Mouse (Mus musculus): ENCODE data around the gene Spi1. TPM values are rescaled to one million over a fixed set of nuclear protein-coding genes. Genes with fewer than 3 reads are reported as not detected.

Spi1 gene
- polyA plus RNA-seq, 1 experiment from 2014 or later = 16.8 TPM

GRCm38 (mm10) chr2:91084179-91084820 is 2.1 kb downstream of the Spi1 start:
- peak overlapping the region; percentile 69; the same call in 1 of the 2 replicates for H3K27ac ChIP-seq
- H3K9me3 ChIP-seq (replicated peaks) = no peaks in the 10 kb centered on the region
- H3K27me3 ChIP-seq (replicated peaks) = no peaks in the 10 kb centered on the region
- no peak for ATAC-seq
- H3K4me3 ChIP-seq = no peak overlapping the region
- peaks cover 44% of the 10 kb centered on the region for H3K4me1 ChIP-seq
- no peak overlapping the region for H3K9ac ChIP-seq
- no peaks in the 10 kb centered on the region for H3K36me3 ChIP-seq
- 58% methylated on average over 15 of the region's 15 CpGs for WGBS (ENCODE audit: insufficient replicate concordance)
- peak overlapping the region; percentile 25; the same call in 1 of the 2 replicates for H3K4me2 ChIP-seq

- H3K36me3 ChIP-seq = no peaks in the 10 kb centered on the region
- H3K4me2 ChIP-seq = no peak overlapping the region
- WGBS (ENCODE audit: insufficient replicate concordance) = 70% methylated on average over 14 of the region's 14 CpGs
- no peak for ATAC-seq
- no peak overlapping the region for H3K27ac ChIP-seq
- peaks cover 50% of the 10 kb centered on the region for H3K4me1 ChIP-seq
- H3K9ac ChIP-seq = no peak overlapping the region
- no peaks in the 10 kb centered on the region for H3K9me3 ChIP-seq (replicated peaks)
- H3K27me3 ChIP-seq (replicated peaks) = no peaks in the 10 kb centered on the region
- H3K4me3 ChIP-seq = no peak overlapping the region
Measured at GRCm38 (mm10) chr2:91085494-91086391, 3.6 kb downstream of the Spi1 start.

- Histone ChIP-seq H3K4me3 (no peak overlapping the region), H3K4me2 (no peak overlapping the region), H3K9me3 (replicated peaks) (no peaks in the 10 kb centered on the region), H3K27ac (no peak overlapping the region), H3K36me3 (no peaks in the 10 kb centered on the region), H3K9ac (no peak overlapping the region), H3K4me1 (peaks cover 50% of the 10 kb centered on the region), H3K27me3 (replicated peaks) (no peaks in the 10 kb centered on the region)
- WGBS (ENCODE audit: insufficient replicate concordance) = 64% methylated on average over 9 of the region's 9 CpGs
- no peak for ATAC-seq
Measured at GRCm38 (mm10) chr2:91086392-91087237, 4.4 kb downstream of the Spi1 start.

- Histone ChIP-seq H3K4me3 (no peak overlapping the region), H3K4me1 (peaks cover 49% of the 10 kb centered on the region), H3K27ac (no peak overlapping the region), H3K4me2 (no peak overlapping the region), H3K27me3 (replicated peaks) (no peaks in the 10 kb centered on the region), H3K9me3 (replicated peaks) (no peaks in the 10 kb centered on the region), H3K9ac (no peak overlapping the region), H3K36me3 (no peaks in the 10 kb centered on the region)
- no peak for ATAC-seq
- 58% methylated on average over 9 of the region's 9 CpGs for WGBS (ENCODE audit: insufficient replicate concordance)
Measured at GRCm38 (mm10) chr2:91087453-91087852, 5.3 kb downstream of the Spi1 start.

GRCm38 (mm10) chr2:91088987-91089386 is 6.8 kb downstream of the Spi1 start:
- no peak overlapping the region for H3K4me3 ChIP-seq
- H3K9ac ChIP-seq = no peak overlapping the region
- peak; percentile 48; the same call in 1 of the 2 replicates for ATAC-seq
- no peaks in the 10 kb centered on the region for H3K36me3 ChIP-seq
- H3K4me1 ChIP-seq = peaks cover 36% of the 10 kb centered on the region
- 37% methylated on average over 9 of the region's 9 CpGs for WGBS (ENCODE audit: insufficient replicate concordance)
- H3K27ac ChIP-seq = peak overlapping the region; percentile 27; the same call in 1 of the 2 replicates
- H3K4me2 ChIP-seq = no peak overlapping the region
- H3K9me3 ChIP-seq (replicated peaks) = no peaks in the 10 kb centered on the region
- H3K27me3 ChIP-seq (replicated peaks) = no peaks in the 10 kb centered on the region

GRCm38 (mm10) chr2:91090208-91090607 is 8.0 kb downstream of the Spi1 start:
- Histone ChIP-seq H3K4me2 (no peak overlapping the region), H3K27me3 (replicated peaks) (peaks cover 7% of the 10 kb centered on the region), H3K4me3 (no peak overlapping the region), H3K9me3 (replicated peaks) (no peaks in the 10 kb centered on the region), H3K36me3 (no peaks in the 10 kb centered on the region), H3K27ac (no peak overlapping the region), H3K9ac (no peak overlapping the region), H3K4me1 (peaks cover 24% of the 10 kb centered on the region)
- WGBS (ENCODE audit: insufficient replicate concordance) = 67% methylated on average over 6 of the region's 6 CpGs
- no peak for ATAC-seq

GRCm38 (mm10) chr2:91090827-91091226 is 8.6 kb downstream of the Spi1 start:
- peaks cover 25% of the 10 kb centered on the region for H3K4me1 ChIP-seq
- WGBS (ENCODE audit: insufficient replicate concordance) = 70% methylated on average over 6 of the region's 6 CpGs

GRCm38 (mm10) chr2:91096524-91096923 is 14.3 kb downstream of the Spi1 start:
- peak; percentile 77 for ATAC-seq
- Histone ChIP-seq H3K9me3 (replicated peaks) (no peaks in the 10 kb centered on the region), H3K9ac (peak overlapping the region; percentile 55), H3K27me3 (replicated peaks) (peaks cover 8% of the 10 kb centered on the region), H3K4me1 (peaks cover 45% of the 10 kb centered on the region), H3K27ac (peak overlapping the region; percentile 67; the same call in 1 of the 2 replicates), H3K36me3 (no peaks in the 10 kb centered on the region), H3K4me2 (peak overlapping the region; percentile 56), H3K4me3 (peak overlapping the region; percentile 44)
- 14% methylated on average over 14 of the region's 14 CpGs for WGBS (ENCODE audit: insufficient replicate concordance)

More at GRCm38 (mm10) chr2:91090827-91091226, 8.6 kb downstream of the Spi1 start:
- ATAC-seq = no peak
- Histone ChIP-seq H3K9me3 (replicated peaks) (no peaks in the 10 kb centered on the region), H3K36me3 (no peaks in the 10 kb centered on the region), H3K4me3 (no peak overlapping the region), H3K27me3 (replicated peaks) (peaks cover 8% of the 10 kb centered on the region), H3K4me2 (no peak overlapping the region), H3K9ac (no peak overlapping the region), H3K27ac (no peak overlapping the region)

GRCm38 (mm10) chr2:91097015-91097414 is 14.8 kb downstream of the Spi1 start:
- peaks cover 50% of the 10 kb centered on the region for H3K4me1 ChIP-seq
- peak overlapping the region; percentile 44 for H3K4me3 ChIP-seq
- H3K4me2 ChIP-seq = peak overlapping the region; percentile 56
- H3K27ac ChIP-seq = peak overlapping the region; percentile 67
- no peaks in the 10 kb centered on the region for H3K9me3 ChIP-seq (replicated peaks)
- peaks cover 8% of the 10 kb centered on the region for H3K27me3 ChIP-seq (replicated peaks)
- WGBS (ENCODE audit: insufficient replicate concordance) = 26% methylated on average over 10 of the region's 10 CpGs
- no peak; the same call in none of the 2 replicates for ATAC-seq
- no peaks in the 10 kb centered on the region for H3K36me3 ChIP-seq
- H3K9ac ChIP-seq = peak overlapping the region; percentile 55

GRCm38 (mm10) chr2:91098156-91098555 is 16.0 kb downstream of the Spi1 start:
- no peak for ATAC-seq
- Histone ChIP-seq H3K4me1 (peaks cover 52% of the 10 kb centered on the region), H3K9me3 (replicated peaks) (no peaks in the 10 kb centered on the region), H3K27me3 (replicated peaks) (peaks cover 8% of the 10 kb centered on the region), H3K4me2 (peak overlapping the region; percentile 56), H3K27ac (peak overlapping the region; percentile 67; the same call in 1 of the 2 replicates), H3K9ac (peak overlapping the region; percentile 55; the same call in 1 of the 2 replicates), H3K36me3 (no peaks in the 10 kb centered on the region), H3K4me3 (peak overlapping the region; percentile 44)
- WGBS (ENCODE audit: insufficient replicate concordance) = 41% methylated on average over 2 of the region's 2 CpGs

- Histone ChIP-seq H3K4me1 (peaks cover 69% of the 10 kb centered on the region), H3K36me3 (no peaks in the 10 kb centered on the region), H3K27ac (no peak overlapping the region), H3K27me3 (replicated peaks) (no peaks in the 10 kb centered on the region), H3K4me3 (no peak overlapping the region), H3K9ac (peak overlapping the region; percentile 40; the same call in 1 of the 2 replicates), H3K9me3 (replicated peaks) (no peaks in the 10 kb centered on the region), H3K4me2 (peak overlapping the region; percentile 33; the same call in 1 of the 2 replicates)
- ATAC-seq = peak; percentile 70
- WGBS (ENCODE audit: insufficient replicate concordance) = 5% methylated on average over 7 of the region's 7 CpGs
Measured at GRCm38 (mm10) chr2:91101124-91101740, 19.0 kb downstream of the Spi1 start.
